8 mouse cellular contexts compared by ENCODE assay signal in genomic region chr7:89526731-89527429, GRCm38 (mm10). TPM values are rescaled to one million over a fixed set of nuclear protein-coding genes. Genes with fewer than 3 reads are reported as not detected.
A peak's percentile ranks its signal among the peaks of the same experiment; 100 is the strongest.
DNase-seq lines count a peak whose midpoint lies in the region; ATAC-seq and TF ChIP-seq lines count a peak whose summit lies in the region.

TSS of gene Prss23 (minus strand) at chr7:89527187.

- 0 out of 2 replicates have a peak, but pooled peaks have one; percentile 20 for ATAC-seq in liver, embryonic 11.5 days (replicated peaks; ENCODE audit: low FRiP score)
- ATAC-seq in intestine, embryonic 15.5 days, result no peak

- TF ChIP-seq CTCF in brain, embryonic 14.5 days (IDR thresholded peaks at IDR 0.05; ENCODE audit: borderline replicate concordance, extremely low read depth, insufficient read depth, insufficient read length), result no peak

- no peak within 1 kb of the TSS for H3K27ac ChIP-seq in liver, embryonic 11.5 days (ENCODE audit: low read depth, low read length)
- no peak within 1 kb of the TSS for H3K27ac ChIP-seq in intestine, embryonic 15.5 days

- peaks cover 6% of the 10 kb centered on the region for H3K4me1 ChIP-seq in liver, embryonic 11.5 days (replicated peaks; ENCODE audit: control insufficient read depth, insufficient read depth, low read length)
- H3K4me1 ChIP-seq in intestine, embryonic 15.5 days (replicated peaks), result 0 out of 2 replicates have a peak, but pooled peaks cover 3% of the 10 kb centered on the region

- no peaks in the 10 kb centered on the region for H3K27me3 ChIP-seq in liver, embryonic 11.5 days (replicated peaks; ENCODE audit: control insufficient read depth, insufficient read depth, low read length)
- no peaks in the 10 kb centered on the region for H3K27me3 ChIP-seq in intestine, embryonic 15.5 days (replicated peaks)

- no peaks in the 10 kb centered on the region for H3K9me3 ChIP-seq in liver, embryonic 11.5 days (ENCODE audit: control insufficient read depth, low read length)
- H3K9me3 ChIP-seq in intestine, embryonic 15.5 days, result no peaks in the 10 kb centered on the region

- TF ChIP-seq POLR2A in brain, embryonic 14.5 days (IDR thresholded peaks at IDR 0.05; ENCODE audit: borderline replicate concordance, extremely low read depth, insufficient read depth, insufficient read length, poor library complexity, severe bottlenecking), result no peak

- no peak for DNase-seq in liver, embryonic 11.5 days (ENCODE audit: low spot score)
- DNase-seq in liver, result no peak
- peak; percentile 34 for DNase-seq in brain, embryonic 14.5 days (ENCODE audit: low read depth)
- no peak for DNase-seq in gastrocnemius, postnatal 25 days
- peak; percentile 9 for DNase-seq in yolk sac, embryonic 10.5 days (ENCODE audit: low spot score)
- no peak for DNase-seq in cerebellum, postnatal 36 days
- DNase-seq in right cerebral cortex, postnatal 25 days, result no peak

- H3K4me3 ChIP-seq in liver, embryonic 11.5 days (ENCODE audit: low read depth, low read length), result no peak within 1 kb of the TSS
- H3K4me3 ChIP-seq in intestine, embryonic 15.5 days (replicated peaks), result no peak within 1 kb of the TSS

- 48% methylated on average over 16 of the region's 16 CpGs for WGBS in liver, embryonic 11.5 days
- 58% methylated on average over 16 of the region's 16 CpGs for WGBS in intestine, embryonic 15.5 days

- no peak within 1 kb of the TSS for H3K4me2 ChIP-seq in liver, embryonic 11.5 days
- no peak within 1 kb of the TSS for H3K4me2 ChIP-seq in intestine, embryonic 15.5 days (replicated peaks)

- H3K9ac ChIP-seq in liver, embryonic 11.5 days (ENCODE audit: low read depth, low read length), result no peak within 1 kb of the TSS
- H3K9ac ChIP-seq in intestine, embryonic 15.5 days, result no peak within 1 kb of the TSS

- H3K36me3 ChIP-seq in liver, embryonic 11.5 days (ENCODE audit: control insufficient read depth, insufficient read depth, low read length), result no peaks in the 10 kb centered on the region
- no peaks in the 10 kb centered on the region for H3K36me3 ChIP-seq in intestine, embryonic 15.5 days

RNA-seq across cellular contexts. Expression of gene Prss23, which starts in this region (rescaled TPM):
- 8.2 and 9.0 TPM in 2 replicates for polyA plus RNA-seq in liver, embryonic 11.5 days (2014; fragmentation: Nextera tagmentation; extraction: Ambion mirVana)
- 17.6 and 21.8 TPM in 2 replicates for polyA plus RNA-seq in brain, embryonic 14.5 days (2012; rRNA removed)
- total RNA-seq in gastrocnemius, postnatal 25 days (2021), result 10 to 100 TPM; 43.0 to 50.5 TPM
- 92.3 and 102 TPM in 2 replicates for polyA plus RNA-seq in intestine, embryonic 15.5 days (2015; fragmentation: Nextera tagmentation; extraction: Ambion mirVana)

Comparison
In these comparisons a context has a peak if more than half of its experiments do, and no peak if none do; other contexts are left out.
1. DNase-seq: peak in brain, embryonic 14.5 days (single experiment) and yolk sac, embryonic 10.5 days (single experiment); none in liver, embryonic 11.5 days (single experiment), liver (single experiment), gastrocnemius, postnatal 25 days (single experiment), cerebellum, postnatal 36 days (0 of 2) and right cerebral cortex, postnatal 25 days (single experiment).